Mouse (Mus musculus) CD8-positive naive resting alpha-beta T cell, adult 2 months (primary cell): Measurements from ENCODE around the gene Runx3.
"Not testable (repeated sequence)": the region's sequence is repeated elsewhere in the genome, so short reads cannot be mapped to it uniquely, and the experiment has no call there.

Source experiments
- DNase-seq, 2 experiments: peaks; one replicate each; pipeline ENCODE4 v3.0.0; 2022; ENCODE audit warnings: low read depth in 2 of 2, low spot score in 2 of 2

The Runx3 gene

DNA sequence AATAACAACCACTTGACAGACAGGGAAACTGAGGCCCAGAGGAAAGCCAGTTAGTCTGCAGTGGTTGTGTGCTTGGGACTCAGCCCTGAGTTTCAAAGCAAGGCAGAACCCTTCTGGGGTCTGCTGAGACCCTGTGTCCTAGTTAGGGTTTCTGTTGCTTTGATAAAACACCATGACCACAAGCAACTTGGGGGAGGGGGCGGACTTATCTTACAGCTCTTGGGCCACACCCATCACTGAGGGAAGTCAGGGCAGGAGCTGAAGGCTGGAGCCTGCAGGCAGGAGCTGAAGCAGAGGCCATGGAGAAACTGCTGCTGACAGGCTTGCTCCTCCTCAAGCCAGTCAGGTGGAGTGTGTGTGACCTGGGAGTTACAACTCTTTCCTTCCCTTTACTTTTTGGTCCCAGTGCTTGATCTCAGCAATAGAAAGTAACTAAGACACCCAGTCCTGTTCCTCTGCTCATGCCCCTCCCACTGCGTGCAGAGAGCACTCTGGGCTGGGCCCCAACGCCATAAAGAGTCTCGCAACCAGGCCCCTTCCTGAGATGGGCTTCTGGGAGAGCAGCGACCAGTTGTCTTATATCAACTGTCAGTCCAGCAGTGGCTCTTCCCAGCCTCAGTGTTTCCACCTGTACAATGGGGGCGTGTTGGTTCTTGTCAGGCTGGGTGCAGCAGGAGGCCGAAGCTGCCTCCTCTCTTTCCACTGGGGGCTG is 47.5 kb downstream of the Runx3 start:
- no peak for DNase-seq

DNA sequence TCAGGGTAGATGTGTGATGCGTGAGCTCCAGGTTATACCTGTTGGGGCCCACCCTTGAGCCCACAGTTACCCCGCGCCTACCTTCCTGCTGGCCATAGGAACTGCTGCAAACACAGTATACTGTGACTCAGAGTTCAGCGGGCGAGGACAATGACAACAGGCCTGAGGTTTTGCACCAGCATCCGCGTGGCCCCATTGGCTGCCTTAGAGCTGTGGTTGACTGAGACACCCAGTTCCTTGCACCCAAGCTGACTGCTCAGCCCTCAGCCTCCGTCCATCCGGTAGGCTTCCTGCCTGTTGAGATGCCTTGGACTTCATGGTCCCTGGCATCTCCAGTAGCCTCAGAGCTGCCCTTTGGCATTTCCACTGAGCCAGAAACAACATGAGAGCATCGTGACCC is 48.6 kb downstream of the Runx3 start:
- no peak for DNase-seq

DNA sequence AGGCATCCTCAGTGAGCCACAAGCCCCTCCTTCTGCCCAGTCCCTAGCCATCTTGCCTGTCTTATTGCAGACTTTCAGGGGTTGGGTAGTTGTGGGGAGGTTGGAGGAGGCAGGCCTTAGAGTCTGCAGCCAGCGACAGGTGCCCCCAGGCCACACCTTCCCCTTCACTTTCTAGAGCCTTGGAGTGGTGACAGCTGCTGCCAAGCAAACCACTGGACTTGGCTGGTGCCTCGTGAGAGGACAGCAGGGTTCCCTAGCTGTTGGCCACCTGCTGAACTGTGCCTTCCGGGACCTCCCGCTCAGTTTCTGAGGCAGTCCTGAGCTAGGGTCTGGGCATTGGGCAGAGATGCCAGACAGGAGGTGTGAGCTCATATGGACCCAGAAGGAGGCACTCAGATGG is 49.0 kb downstream of the Runx3 start:
- DNase-seq, result no peak

DNA sequence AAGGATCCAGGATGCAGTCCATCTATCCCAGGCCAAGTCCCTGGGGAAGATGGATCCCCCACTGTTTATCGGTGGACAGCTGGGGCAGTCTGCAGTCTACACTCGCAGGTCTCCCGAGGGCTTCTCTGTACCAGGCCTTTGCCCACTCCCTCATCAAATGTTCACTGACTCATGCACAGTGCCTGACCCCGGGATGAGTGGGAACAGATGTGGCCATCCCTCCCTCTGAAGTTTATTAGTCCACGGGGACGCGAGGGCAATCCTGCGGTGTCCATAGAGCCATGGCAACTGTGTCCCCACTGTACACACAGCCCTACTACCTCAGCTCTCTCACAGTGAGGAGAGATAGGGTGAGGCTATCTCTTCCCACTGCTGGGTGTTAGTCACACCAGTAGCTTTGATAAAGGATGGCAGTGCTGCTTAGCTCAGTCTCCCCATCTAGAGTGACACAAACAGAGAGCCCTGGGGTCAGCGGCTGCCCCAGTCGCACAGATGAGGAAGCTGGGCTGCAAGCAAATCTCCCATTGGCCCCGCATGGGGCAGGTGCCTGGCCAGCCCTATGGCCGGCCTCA is 50.9 kb downstream of the Runx3 start:
- no peak for DNase-seq

DNA sequence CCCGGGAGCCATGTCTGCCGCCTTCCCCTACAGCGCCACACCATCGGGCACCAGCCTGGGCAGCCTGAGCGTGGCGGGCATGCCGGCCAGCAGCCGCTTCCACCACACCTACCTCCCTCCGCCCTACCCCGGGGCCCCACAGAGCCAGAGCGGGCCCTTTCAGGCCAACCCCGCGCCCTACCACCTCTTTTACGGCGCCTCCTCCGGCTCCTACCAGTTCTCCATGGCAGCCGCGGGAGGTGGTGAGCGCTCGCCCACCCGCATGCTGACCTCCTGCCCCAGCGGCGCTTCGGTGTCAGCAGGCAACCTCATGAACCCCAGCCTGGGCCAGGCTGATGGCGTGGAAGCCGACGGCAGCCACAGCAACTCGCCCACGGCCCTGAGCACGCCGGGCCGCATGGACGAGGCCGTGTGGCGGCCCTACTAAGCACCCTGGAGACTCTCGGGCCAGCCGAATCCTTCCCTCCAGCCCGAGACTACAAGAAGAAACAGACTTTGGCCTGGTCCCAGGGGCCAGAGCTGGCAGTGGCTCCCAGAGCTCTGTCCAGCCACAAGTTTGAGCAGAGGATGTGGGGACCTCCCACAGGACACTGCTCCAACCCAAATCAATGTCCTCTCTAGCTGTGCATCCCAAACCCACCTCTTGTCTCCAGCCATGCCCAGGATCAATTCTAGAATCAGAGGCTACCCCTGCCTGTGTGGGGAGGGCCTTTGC is 55.1 kb downstream of the Runx3 start:
- DNase-seq, result no peak

DNA sequence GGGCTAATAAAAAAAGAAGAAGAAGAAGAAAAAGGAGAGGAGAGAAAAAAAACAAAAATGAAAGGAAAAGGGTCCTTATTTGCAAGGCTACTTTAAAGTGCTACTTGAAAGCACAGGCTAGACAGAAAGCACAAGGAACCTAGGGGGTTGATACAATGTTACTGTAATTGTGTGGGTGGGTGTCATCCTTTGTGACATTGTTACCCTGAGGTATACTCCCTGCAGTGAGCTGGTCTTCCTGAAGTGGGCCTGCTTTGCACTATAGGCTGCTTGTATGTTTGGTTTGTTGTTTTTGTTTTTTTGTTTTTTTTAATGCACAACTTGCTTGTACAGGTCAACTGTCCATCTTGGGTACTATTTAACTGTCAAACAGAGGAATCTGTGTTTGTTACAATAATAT is 57.1 kb downstream of the Runx3 start:
- no peak for DNase-seq

DNA sequence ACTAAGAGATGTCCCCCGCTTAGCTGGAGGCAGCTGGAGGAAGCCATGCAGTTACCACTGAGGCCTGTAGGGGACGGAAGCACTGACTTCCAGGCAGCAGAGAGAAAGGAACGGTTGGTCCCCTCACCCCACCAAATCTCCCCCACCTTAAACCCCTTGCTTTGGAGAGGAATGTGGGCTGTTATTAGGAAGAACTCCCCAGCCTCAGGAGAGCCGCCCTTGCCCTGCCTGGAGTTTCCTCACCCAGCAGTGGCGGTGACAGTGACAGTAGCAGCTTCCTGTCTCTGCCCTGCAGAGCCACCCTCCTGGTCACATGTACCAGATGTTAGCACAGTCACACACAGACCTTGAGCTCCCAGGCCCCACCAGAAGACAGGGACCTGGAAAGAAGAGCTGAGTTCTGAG is 58.6 kb downstream of the Runx3 start:
- peak; percentile 41 to 60 for DNase-seq

DNA sequence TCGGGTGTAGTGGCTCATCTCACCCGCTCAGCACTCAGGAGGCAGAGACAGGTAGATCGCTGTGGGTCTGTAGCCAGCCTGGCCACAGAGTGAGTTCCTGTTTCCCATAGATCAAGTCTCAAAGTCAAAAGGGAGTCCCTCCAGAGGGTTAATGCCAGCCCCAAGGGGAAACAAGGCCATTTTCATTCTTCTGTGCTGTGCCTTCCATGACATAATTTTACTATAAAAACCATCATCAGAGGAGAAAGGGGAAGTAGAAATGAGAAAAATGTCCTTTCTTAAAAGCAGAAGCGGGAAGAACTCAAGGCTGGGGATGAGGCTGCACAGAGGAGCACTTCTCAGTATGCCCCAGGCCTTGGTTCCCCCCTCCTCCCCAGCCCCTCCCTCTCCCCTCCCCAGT is 61.4 kb downstream of the Runx3 start:
- no peak for DNase-seq

DNA sequence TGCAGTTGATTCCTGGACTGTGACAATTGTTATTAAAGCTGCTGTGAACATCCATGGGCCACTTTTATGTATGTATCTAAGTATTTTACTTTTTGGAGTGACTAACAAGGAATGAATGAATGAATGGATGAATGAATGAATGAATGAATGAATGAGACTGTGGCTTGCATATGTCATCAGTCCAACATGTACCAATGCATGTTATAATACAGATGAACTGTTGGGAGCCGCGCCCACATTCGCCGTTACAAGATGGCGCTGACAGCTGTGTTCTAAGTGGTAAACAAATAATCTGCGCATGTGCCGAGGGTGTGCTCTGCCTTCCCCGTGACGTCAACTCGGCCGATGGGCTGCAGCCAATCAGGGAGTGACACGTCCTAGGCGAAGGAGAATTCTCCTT is 63.8 kb downstream of the Runx3 start:
- not testable (repeated sequence) for DNase-seq

DNA sequence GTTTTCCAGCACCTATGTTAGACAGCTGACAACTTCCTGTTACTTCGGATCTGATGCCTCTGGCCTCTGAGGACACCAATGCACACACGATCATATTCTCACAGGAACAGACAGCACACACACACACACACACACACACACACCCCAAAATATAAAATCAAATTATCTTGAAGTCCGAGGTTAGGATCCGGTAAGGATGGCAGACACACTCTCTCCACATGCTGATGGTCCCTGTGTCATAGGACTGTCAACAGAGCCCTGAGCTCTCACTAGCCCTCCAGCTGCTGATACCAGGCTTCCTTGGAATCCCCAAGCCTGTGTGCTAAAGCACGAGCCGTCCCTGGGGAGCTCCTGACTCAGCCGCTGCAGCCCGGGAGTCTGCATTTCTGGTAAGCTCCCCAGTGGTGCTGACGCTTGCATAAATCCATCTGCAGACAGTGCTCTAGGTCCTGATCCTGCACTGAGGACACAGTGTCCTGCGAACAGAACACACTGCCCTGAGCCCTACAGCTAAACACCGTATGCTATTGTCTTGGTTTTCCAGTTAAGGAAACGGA is 69.1 kb downstream of the Runx3 start:
- DNase-seq, result no peak

DNA sequence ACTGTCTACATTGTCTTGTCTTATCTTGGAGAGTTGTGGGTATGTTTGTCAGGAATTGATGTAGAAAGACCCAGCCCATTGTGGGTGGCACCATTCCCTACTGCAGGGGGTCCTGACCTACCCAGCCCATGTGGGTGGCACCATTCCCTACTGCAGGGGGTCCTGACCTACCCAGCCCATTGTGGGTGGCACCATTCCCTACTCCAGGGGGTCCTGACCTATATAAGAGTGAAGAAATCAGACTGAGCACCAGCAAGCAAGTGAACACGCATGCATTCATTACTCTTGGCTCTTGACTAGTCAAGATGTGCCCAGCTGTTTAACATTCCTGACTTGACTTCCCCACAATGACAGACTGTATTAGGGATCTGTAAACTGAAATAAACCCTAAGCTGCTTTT is 69.9 kb downstream of the Runx3 start:
- DNase-seq, result no peak

DNA sequence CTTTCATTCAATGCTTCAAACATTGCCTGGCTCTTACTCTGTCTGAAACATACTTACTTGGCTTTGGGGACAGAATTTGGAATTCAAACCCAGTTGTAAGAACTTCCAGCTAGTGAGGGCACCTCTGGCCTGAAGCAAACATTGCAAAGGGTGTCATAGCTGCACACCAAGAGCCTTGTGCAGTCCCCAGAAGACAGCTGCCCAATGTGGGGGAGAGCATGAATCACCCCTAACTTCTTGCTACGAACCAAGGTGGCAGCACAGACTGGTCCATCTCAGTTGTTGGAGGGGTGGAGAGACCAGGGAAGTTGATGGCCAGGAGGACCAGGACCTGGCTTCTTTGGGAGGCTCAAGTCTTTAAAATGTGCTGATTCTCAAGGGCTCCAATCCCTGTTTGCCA is 70.7 kb downstream of the Runx3 start:
- DNase-seq, result no peak

DNA sequence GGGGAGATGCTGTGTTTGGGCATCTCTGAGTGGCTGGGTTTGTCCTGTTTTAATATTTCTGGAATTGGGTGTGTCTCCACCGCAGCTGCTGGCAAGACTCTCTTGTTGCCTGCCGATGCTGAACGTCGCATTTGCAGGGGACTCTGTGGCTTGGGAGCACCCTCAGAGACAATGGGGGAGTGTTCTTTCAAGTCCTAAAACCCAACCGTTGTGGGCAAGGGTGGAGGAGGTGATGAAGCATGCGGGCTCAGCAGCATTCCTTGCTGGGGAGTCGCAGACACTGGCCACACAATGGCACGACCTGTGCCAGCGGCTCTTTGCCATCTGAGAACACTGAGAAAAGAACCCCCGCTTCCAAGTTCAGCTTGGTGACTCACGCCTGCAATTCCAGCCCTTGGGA is 71.2 kb downstream of the Runx3 start:
- no peak for DNase-seq

DNA sequence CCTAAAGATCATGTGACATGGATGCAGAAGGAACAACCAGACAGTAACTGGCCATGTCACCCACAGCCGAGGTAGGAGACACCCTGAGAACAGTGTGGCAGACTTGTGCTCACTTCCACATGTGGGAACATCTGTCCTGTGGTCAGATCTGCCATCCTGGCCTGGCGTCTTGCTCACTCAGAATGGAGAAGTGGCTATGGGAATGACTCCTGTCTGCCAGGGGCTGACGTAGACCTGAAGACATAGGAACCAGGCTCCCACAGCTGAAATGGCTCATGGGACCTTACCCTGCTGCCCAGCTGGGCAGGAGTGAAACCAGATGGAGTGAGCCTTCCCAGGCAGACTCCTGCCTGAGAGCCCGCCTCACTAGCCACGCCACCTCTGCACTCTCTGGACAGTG is 72.4 kb downstream of the Runx3 start:
- DNase-seq, result no peak

DNA sequence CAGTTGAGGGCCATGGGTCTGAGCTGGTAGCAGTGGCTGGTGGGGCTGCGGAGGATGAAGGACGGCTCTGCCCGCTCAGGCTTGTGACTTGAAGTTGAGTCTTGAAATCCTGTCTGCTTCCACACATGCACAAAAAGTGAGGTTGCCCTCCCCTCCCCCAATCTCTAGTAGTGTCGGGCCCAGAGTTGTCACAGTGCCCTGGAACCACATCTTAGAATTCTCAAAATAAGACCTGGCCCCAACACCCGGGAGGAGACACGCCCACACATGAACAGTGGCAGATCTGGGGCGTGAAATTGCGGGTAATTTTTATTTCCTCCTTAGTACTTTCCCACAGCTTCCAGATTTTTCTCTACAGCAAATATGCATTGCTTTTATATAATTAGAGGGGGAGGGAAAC is 77.4 kb downstream of the Runx3 start:
- DNase-seq, result peak; percentile 21 to 42

DNA sequence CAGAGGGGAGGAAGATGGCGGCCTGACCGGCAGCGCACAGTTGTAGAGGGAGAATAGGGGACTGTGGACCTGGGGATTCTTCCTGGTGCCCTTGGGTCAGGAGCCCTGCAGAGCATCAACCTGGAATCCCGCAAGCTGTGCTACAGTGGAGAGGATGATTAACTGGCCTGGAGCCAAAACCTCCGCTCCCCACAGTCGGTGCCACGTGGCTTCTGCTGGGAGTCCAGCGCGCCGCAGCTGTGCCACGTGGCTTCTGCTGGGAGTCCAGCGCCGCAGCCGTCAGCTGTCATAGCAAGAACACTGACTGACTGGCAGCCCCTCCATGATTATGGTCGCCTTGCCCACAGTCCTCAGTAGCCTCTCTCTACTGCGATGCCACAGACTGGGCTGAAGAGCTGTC is 81.3 kb downstream of the Runx3 start:
- no peak for DNase-seq

DNA sequence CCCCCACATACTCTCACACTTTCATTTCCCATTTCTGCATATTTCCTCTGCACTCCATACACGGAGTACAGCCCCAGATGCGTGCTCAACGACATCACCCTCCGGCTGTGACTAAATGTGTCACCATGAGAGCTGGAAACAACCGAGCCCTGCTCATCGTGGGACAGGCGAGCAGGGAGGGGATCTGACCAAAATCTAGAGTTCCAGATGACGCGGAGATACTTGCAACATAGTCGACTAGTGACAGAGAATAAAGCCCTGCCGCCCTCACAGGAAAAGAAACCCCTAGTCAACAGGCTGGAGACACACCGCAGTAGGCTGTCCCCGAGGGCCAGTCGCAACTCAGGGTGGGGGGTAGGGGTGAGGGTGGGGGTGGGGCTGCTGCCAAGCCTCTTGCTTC is 82.8 kb downstream of the Runx3 start:
- DNase-seq, result peak; percentile 59

DNA sequence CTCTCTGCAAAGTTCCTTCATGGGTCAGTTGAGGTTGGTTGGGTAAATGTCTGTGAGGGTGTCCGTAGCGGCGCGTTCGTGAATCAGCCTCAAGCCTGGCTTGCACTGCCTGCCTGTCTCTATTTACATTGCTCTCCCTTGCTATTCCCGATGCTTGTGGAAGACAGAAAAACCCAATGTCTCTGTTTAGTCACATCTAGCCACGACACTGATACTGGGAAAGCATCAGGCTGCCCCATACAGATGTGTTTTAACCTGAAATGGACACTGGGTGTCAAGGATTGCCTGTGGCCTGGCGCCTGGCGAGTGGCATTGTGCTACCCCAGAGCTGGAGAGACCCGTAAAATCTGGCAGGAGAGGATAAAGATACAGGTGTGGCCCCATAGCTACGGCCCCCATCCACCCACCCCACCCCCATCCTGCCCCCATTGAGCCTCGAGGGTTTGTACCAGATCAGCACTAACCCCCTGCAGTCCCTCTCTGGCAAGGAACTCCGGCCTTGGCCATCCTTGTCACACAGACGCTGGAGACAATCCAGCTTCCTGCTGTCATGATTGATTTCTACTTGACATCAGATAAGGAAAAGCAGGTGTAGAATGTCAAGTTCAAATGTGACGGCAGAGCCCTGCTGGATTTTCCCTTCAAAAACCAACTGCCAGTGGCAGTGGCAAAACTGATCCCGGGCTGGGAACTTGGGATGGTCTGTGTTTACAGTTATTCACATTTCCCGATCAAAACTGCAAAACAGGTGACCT is 83.5 kb downstream of the Runx3 start:
- no peak for DNase-seq

DNA sequence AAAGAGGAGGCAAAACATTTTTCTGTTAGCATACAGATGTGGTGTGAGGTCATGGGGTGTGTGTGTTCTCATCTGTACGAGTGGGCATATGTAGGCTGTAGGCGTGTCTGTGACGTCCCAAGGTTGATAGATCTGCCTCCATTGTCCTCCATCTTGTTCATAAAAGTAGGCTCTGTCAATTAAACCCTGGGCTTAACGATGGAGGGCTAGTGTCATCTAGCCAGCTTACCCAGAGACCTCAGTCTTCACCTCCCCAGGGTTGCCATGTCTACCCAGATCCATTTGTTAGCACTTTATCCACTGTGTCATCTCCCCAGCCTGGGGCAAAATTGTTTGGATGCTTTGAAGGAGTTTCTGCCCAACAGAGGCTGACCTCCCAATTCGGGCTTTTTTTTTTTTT is 84.2 kb downstream of the Runx3 start:
- no peak for DNase-seq

DNA sequence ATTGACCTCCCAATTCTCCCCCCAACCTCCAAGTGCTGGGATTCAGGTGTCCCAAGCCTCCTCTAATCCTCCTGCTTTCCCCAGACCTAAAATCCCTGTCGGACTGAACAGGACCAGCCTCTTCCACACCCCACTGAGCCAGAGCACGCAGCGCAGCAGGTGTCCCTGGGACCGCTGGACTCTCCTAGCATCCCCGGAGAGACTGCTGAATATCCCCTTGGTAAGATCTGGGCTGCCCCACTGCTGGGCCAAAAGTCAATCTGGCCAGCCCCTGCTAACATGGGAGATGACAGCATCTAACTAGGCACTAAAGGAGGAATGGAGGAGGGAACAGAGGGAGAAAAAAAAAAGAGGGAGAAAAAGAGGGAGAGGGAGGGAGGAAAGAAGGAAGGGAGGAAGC is 84.8 kb downstream of the Runx3 start:
- DNase-seq, result no peak

DNA sequence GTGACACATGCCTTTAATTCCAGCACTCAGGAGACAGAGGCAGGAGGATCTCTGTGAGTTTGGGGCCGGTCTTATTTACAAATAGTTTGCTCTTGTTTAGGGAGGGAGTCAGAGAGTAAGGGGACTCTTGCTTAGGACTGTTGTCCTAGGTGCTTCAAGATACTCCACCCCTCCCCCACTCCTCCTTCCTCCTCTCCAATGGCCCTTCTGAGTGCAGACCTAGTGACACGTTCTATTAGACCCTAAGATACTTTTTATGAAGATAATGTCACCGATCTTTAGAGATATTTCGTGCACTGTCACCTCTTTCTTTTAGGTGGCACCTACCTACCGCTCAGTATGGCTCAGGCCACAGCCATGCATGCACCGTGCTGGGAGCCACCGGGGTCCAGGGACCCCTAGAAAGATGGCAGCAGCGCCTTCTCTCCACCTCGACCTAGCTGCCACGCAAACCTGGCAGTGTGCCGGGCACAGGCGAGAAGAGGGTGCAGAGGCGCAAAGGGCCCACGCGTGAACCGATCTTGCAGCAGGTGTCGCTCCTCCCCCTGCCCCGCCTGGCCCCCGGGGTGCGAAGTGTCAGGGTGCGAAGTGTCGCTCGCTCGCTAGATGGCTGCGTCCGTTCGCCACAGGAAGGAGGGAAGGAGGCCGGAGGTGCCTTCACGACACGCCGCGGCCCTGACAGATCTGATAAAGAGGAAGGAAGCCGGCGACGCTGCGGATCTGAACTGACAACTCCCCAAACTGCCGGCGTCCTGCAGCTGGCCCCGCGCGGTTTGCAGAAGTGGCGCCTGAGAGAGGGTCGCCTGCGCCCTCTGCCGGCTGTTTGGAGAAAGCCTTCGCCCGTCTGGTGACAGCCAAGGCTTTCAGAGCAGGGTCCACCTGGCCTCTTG is 85.5 kb downstream of the Runx3 start:
- peak; percentile 86 to 90 for DNase-seq
